Mouse (Mus musculus): ENCODE measurements around the gene Slu7. TPM values are rescaled to one million over a fixed set of nuclear protein-coding genes. Genes with fewer than 3 reads are reported as not detected.

Slu7 gene
- polyA plus RNA-seq, 1 experiment from 2014 or later, result 68.2 TPM

DNA sequence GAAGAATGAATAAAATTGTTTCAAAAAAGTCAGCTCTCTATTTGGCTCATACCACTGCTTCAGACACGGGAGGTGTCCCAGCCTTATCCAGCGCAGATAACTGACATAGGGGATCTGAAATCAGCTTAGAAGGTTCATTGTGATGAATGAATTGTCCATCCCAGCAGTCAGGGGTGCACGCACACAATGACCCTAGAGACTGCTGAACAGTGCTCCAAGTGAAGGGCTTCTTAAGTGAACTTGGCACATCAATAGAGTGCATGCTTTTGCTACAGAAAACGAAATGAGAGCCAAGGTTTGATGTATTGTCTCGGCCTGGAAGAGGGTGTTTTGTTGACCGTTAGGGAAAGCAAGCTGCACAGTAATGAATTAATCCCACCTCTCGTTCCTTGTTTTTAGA lies 36.9 kb upstream of the Slu7 start:
- H3K4me3 ChIP-seq, result no peak overlapping the region
- H3K4me1 ChIP-seq (replicated peaks), result no peaks in the 10 kb centered on the region
- 71% methylated on average over 7 of the region's 7 CpGs for WGBS
- H3K36me3 ChIP-seq, result no peaks in the 10 kb centered on the region
- ATAC-seq (ENCODE audit: low read depth), result no peak
- H3K27ac ChIP-seq (replicated peaks), result no peak overlapping the region
- no peaks in the 10 kb centered on the region for H3K9me3 ChIP-seq
- H3K27me3 ChIP-seq, result no peaks in the 10 kb centered on the region
- H3K9ac ChIP-seq, result no peak overlapping the region
- H3K4me2 ChIP-seq, result no peak overlapping the region

DNA sequence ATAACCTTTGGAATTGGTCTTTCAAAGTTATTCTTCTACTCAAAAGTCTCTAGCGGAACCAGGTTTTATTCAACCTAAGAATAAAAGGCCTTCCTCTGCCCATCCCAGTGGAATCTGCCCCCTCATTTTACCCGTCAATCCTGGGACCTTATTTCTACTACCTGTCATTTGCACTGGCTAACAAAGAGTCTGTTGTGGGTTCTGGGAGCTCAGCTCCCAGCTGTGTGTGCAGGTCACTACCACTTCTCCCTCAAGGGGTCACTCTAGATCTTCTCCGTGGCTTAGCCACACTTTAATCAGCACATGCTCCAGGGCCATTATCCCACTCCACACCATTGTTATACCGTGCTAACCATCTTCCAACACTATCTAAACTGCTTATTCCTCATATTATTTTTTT lies 34.2 kb upstream of the Slu7 start:
- Histone ChIP-seq H3K9me3 (no peaks in the 10 kb centered on the region), H3K27ac (replicated peaks) (no peak overlapping the region), H3K27me3 (no peaks in the 10 kb centered on the region), H3K4me1 (replicated peaks) (no peaks in the 10 kb centered on the region), H3K36me3 (no peaks in the 10 kb centered on the region), H3K9ac (no peak overlapping the region), H3K4me2 (no peak overlapping the region), H3K4me3 (no peak overlapping the region)
- 42% methylated on average over 4 of the region's 4 CpGs for WGBS
- ATAC-seq (ENCODE audit: low read depth), result no peak

DNA sequence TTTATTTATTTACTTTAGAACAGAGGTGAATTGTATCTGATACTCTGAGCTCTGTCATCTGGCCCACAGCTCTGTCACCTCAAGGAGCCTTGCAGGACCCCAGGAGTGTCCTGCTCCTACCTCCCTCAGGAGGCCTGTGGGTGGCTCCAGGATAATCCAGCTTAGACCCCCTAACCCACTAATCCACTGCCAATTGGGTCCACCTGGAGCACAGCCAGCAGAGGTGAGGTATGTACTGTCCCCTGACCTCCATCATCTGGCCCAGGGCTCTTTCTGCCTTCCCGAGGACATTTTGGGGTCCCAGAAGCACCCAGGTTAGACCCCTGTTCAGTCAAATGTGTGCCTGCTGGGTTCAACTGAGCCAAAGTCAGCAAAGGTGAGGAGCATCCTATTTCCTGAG lies 33.4 kb upstream of the Slu7 start:
- no peak for ATAC-seq (ENCODE audit: low read depth)
- H3K4me1 ChIP-seq (replicated peaks), result no peaks in the 10 kb centered on the region
- no peak overlapping the region for H3K9ac ChIP-seq
- H3K4me2 ChIP-seq, result no peak overlapping the region
- 82% methylated on average over 1 of the region's 1 CpGs for WGBS
- no peak overlapping the region for H3K4me3 ChIP-seq
- no peaks in the 10 kb centered on the region for H3K27me3 ChIP-seq
- 0 out of 2 replicates have a peak, but pooled peaks cover 5% of the 10 kb centered on the region for H3K9me3 ChIP-seq
- no peaks in the 10 kb centered on the region for H3K36me3 ChIP-seq
- no peak overlapping the region for H3K27ac ChIP-seq (replicated peaks)

DNA sequence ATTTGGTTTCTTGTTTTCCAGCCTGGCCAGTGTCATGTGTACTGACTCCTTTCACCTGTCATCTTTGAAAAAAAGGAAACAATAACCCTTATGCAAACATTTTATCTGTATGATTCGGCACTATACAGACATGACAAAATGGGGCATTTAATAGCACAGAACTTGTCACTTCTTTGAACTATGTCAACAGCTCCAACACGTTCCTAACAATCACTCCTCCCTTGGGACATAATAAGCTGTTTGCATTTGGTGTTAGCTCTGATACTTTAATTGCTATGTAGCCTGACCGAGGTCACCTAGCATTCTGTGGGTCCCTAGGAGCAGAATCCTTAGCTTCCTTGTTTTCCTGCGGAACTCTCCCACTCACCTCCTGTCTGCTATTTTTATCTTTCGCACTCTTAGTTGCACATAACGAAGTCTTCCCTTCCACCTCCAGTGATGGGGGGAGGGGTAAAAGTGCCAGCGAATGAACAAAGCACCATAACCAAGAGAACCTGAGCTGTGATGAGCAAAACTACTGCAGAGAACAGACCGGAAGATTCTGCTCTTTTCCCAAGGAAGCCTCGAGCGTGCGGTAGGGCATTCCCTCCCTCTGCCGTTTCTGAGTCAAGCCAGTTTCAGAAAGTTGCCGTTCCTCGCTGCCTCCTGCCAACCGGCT lies 29.3 kb upstream of the Slu7 start:
- Histone ChIP-seq H3K27ac (replicated peaks) (no peak overlapping the region), H3K27me3 (no peaks in the 10 kb centered on the region), H3K9me3 (0 out of 2 replicates have a peak, but pooled peaks cover 5% of the 10 kb centered on the region), H3K4me2 (no peak overlapping the region), H3K9ac (no peak overlapping the region), H3K36me3 (no peaks in the 10 kb centered on the region), H3K4me3 (no peak overlapping the region), H3K4me1 (replicated peaks) (no peaks in the 10 kb centered on the region)
- 91% methylated on average over 15 of the region's 15 CpGs for WGBS
- no peak for ATAC-seq (ENCODE audit: low read depth)

DNA sequence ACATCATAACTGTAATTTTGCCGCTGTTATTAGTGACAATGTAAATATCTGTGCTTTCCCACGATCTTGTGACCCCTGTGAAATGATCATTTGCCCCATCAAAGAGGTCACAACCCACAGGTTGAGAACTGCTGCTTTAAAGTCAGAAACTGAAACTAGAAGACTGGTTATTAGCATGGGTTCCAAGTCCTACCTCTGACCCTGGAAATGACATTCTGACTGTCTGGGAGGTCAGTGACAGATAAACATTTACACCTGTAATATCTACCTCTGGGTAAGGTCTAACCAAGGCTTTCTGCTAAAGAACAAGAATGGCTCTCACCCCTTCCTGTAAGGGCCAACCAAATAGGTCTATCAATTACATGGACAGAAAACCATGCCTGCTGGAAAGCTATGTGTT lies 24.7 kb upstream of the Slu7 start:
- ATAC-seq (ENCODE audit: low read depth), result no peak
- H3K4me2 ChIP-seq, result no peak overlapping the region
- H3K4me3 ChIP-seq, result no peak overlapping the region
- no peak overlapping the region for H3K9ac ChIP-seq
- H3K27ac ChIP-seq (replicated peaks), result no peak overlapping the region
- H3K27me3 ChIP-seq, result no peaks in the 10 kb centered on the region
- no peaks in the 10 kb centered on the region for H3K4me1 ChIP-seq (replicated peaks)
- H3K36me3 ChIP-seq, result no peaks in the 10 kb centered on the region
- 0 out of 2 replicates have a peak, but pooled peaks cover 5% of the 10 kb centered on the region for H3K9me3 ChIP-seq
- WGBS, result 83% methylated on average over 2 of the region's 2 CpGs

DNA sequence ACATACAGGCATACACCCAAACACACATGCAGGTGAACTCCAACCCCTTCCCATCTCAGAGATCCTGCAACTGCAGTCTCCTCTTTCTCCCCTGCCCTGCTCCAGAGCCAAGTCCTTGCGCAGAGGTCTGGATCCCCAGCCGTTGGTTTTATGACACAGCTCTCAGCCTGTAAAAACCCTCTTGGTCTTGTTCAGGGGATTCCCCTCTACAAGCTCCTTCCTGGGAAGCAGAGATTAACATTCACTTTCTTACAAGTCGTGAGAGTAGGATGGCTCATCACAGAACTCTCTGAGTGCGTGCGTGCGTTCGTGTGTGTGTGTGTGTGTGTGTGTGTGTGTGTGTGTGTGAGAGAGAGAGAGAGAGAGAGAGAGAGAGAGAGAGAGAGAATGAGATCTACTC lies 23.3 kb upstream of the Slu7 start:
- H3K36me3 ChIP-seq, result no peaks in the 10 kb centered on the region
- no peaks in the 10 kb centered on the region for H3K4me1 ChIP-seq (replicated peaks)
- WGBS, result 58% methylated on average over 7 of the region's 7 CpGs
- no peak overlapping the region for H3K4me2 ChIP-seq
- ATAC-seq (ENCODE audit: low read depth), result no peak
- H3K27ac ChIP-seq (replicated peaks), result no peak overlapping the region
- no peaks in the 10 kb centered on the region for H3K27me3 ChIP-seq
- H3K4me3 ChIP-seq, result no peak overlapping the region
- H3K9ac ChIP-seq, result no peak overlapping the region
- no peaks in the 10 kb centered on the region for H3K9me3 ChIP-seq

DNA sequence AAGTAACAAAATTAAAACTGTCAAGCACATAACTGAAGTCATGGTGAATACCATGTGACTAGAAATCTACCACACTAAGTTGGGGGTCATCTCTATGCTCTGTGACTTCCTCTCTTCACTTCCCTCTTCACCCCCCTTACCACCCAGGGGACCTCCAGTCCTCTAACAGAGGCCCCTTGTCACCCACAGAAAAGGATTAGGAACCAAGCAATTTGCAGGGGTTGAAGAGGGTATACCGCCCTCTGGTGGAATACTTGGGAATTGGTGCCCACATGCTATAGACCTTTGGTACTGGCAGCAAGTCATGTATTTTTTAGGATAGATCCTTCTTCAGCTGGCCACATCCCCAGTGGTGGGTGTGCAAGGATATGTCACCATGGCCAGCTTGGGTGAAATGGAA lies 22.1 kb upstream of the Slu7 start:
- H3K4me1 ChIP-seq (replicated peaks), result no peaks in the 10 kb centered on the region
- no peaks in the 10 kb centered on the region for H3K36me3 ChIP-seq
- no peaks in the 10 kb centered on the region for H3K27me3 ChIP-seq
- H3K27ac ChIP-seq (replicated peaks), result no peak overlapping the region
- no peak; the same call in 1 of the 2 replicates for ATAC-seq (ENCODE audit: low read depth)
- no peak overlapping the region for H3K9ac ChIP-seq
- H3K4me3 ChIP-seq, result no peak overlapping the region
- no peaks in the 10 kb centered on the region for H3K9me3 ChIP-seq
- no peak overlapping the region for H3K4me2 ChIP-seq
- 0% methylated on average over 1 of the region's 1 CpGs for WGBS

DNA sequence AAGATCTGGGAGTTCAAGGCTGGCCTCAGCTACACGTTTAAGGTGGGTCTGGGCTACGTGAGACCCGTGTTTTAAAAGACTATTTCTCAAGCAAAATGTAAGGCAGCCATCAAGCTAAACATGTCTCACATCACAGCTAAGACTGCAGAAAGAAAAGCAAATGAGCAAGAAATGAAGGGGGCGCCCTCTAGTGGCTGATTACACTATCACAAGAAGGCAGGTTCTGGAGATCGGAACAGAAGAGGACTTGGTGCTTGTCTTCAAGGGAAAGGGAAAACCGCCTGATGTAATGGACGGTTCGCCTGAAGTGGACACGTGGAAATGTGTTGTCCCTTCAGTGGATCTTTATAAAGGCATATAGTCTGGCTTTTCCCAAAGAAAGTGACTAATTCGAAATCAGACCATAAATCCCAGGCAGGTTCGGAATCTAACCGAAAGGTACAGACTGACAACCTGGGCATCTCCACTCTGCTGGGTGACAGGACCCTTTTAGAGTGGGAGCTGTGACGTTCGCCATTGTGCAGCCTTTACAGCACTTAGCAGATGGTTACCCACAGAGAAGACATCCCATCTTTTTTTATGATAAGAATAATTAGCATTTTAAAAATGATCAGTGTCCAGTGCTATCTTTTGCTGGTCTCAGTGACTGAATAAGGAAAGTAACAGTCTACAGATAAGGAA lies 20.6 kb upstream of the Slu7 start:
- Histone ChIP-seq H3K4me2 (0 out of 2 replicates have a peak overlapping the region, but pooled peaks have one; percentile 4), H3K9me3 (no peaks in the 10 kb centered on the region), H3K27ac (replicated peaks) (no peak overlapping the region), H3K4me3 (no peak overlapping the region), H3K36me3 (no peaks in the 10 kb centered on the region), H3K27me3 (no peaks in the 10 kb centered on the region), H3K4me1 (replicated peaks) (0 out of 2 replicates have a peak, but pooled peaks cover 4% of the 10 kb centered on the region), H3K9ac (no peak overlapping the region)
- ATAC-seq (ENCODE audit: low read depth), result peak; percentile 27; the same call in 1 of the 2 replicates
- 27% methylated on average over 14 of the region's 14 CpGs for WGBS

DNA sequence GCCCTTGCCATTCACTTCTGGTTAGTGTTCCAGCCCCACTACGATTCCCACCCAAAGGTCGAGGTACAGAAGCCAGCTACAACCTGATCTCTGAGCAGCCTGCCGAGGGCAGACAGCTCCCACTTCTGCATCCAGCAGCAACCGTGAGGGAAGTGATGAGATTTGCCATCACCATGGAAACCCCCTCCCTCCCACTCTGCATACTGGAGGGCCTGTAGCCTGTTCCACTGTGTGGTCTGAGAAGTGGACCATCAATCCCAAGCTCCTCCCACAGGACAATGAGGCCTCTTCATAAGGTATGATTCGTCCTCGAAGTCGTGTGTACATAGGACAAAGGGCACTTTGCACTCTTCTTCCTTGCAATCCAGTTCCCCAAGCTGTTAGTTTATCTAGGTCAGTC lies 16.3 kb upstream of the Slu7 start:
- Histone ChIP-seq H3K36me3 (no peaks in the 10 kb centered on the region), H3K4me2 (no peak overlapping the region), H3K27me3 (no peaks in the 10 kb centered on the region), H3K27ac (replicated peaks) (no peak overlapping the region), H3K4me1 (replicated peaks) (0 out of 2 replicates have a peak, but pooled peaks cover 4% of the 10 kb centered on the region), H3K9me3 (no peaks in the 10 kb centered on the region), H3K9ac (no peak overlapping the region), H3K4me3 (no peak overlapping the region)
- ATAC-seq (ENCODE audit: low read depth), result no peak
- WGBS, result 40% methylated on average over 7 of the region's 7 CpGs

DNA sequence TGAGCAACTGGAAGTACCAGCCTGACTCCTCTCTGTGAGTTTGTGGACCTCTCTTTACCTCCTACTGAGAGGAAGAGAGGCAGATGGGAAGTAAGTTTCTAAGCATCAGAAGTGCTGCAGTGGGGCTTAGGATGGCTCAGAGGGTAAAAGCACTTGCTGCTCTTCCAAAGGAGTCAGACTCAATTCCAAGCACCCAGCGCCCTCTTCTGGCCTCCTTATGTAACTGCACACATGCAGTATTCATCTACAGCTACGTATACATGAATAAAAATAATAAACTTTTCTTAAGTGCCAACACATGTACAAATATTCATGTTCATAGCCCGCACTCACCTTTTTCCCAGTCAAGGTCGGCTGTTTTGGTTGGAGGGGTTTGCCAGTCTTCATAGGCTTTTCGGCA lies 9.2 kb upstream of the Slu7 start:
- no peak for ATAC-seq (ENCODE audit: low read depth)
- Histone ChIP-seq H3K27ac (replicated peaks) (no peak overlapping the region), H3K9me3 (no peaks in the 10 kb centered on the region)

DNA sequence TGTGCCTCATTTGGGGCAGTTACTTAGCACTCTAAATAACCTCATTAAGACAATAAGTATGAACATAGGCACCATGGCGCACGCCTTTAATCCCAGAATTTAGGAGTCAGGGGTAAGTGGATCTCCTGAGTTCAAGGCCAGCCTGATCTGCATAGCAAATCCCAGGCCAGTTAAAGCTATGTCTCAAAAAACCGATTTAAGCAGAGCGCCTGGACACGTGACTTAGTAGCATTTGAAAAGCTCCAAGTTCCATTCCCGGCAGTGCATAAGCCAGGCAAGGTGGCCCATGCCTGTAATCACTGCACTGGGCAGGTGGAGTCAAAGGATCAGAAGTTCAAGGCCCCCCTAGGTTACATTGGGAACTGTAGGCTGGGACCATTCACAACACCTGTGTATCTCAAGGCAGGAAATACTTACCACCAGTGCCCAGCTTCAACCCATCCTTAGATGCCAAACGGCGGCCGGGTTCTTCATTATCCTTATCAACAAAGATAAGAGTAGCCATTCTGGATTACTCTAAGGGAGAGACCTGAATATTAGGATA lies 8.3 kb upstream of the Slu7 start:
- H3K27ac ChIP-seq (replicated peaks), result no peak overlapping the region
- no peaks in the 10 kb centered on the region for H3K9me3 ChIP-seq
- WGBS, result 94% methylated on average over 9 of the region's 9 CpGs
- 0 out of 2 replicates have a peak, but pooled peaks have one; percentile 54 for ATAC-seq (ENCODE audit: low read depth)
- 0 out of 2 replicates have a peak overlapping the region, but pooled peaks have one; percentile 71 for H3K9ac ChIP-seq
- peak overlapping the region; percentile 62 for H3K4me2 ChIP-seq
- H3K4me1 ChIP-seq (replicated peaks), result 0 out of 2 replicates have a peak, but pooled peaks cover 9% of the 10 kb centered on the region
- H3K36me3 ChIP-seq, result no peaks in the 10 kb centered on the region; the same call in 1 of the 2 replicates
- no peaks in the 10 kb centered on the region for H3K27me3 ChIP-seq
- H3K4me3 ChIP-seq, result peak overlapping the region; percentile 59

More for the DNA sequence above, 9.2 kb upstream of the Slu7 start:
- H3K4me3 ChIP-seq, result no peak overlapping the region
- no peak overlapping the region for H3K9ac ChIP-seq
- 79% methylated on average over 5 of the region's 5 CpGs for WGBS
- no peaks in the 10 kb centered on the region for H3K27me3 ChIP-seq
- no peaks in the 10 kb centered on the region; the same call in 1 of the 2 replicates for H3K36me3 ChIP-seq
- no peak overlapping the region for H3K4me2 ChIP-seq
- 0 out of 2 replicates have a peak, but pooled peaks cover 9% of the 10 kb centered on the region for H3K4me1 ChIP-seq (replicated peaks)

DNA sequence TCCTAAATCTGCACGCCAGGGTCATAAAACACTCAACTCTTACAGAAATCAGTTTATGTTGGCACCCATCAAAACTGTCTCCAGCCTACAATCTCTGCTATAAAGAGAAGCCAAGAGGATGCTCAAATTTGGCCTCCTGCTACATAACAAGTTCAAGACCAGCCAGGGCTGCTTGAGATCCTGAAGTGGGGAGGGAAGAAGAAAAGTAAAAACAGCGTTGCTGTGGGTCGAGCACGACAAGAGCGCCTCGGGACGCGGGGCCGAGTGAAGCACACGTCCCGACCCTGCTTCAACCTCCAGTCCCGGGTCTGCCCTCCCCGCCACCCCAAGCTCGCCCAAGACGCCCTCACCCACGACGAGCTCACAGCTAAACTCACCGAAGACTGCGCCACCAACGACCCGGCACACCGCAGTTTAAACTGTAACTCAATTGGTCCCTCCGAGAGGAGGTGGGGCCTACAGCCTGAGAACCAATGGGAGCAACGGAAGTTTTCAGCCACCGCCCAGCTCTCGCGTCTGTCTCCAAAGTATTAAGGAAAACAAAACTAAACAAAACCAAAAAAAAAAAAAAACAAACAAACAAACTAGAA lies 7.6 kb upstream of the Slu7 start, which contains the start of gene Pttg1:
TSS of gene Pttg1 (minus strand) at position 428 of the 590 bp plus-strand sequence.
- 3% methylated on average over 27 of the region's 27 CpGs for WGBS
- Histone ChIP-seq H3K36me3 (no peaks in the 10 kb centered on the region; the same call in 1 of the 2 replicates), H3K27me3 (no peaks in the 10 kb centered on the region; the same call in 1 of the 2 replicates), H3K4me3 (peak within 1 kb of the TSS; percentile 59), H3K4me1 (replicated peaks) (0 out of 2 replicates have a peak, but pooled peaks cover 9% of the 10 kb centered on the region), H3K9me3 (no peaks in the 10 kb centered on the region), H3K9ac (peak within 1 kb of the TSS; percentile 71), H3K4me2 (peak within 1 kb of the TSS; percentile 62), H3K27ac (replicated peaks) (no peak within 1 kb of the TSS)
- ATAC-seq (ENCODE audit: low read depth), result peak; percentile 96
